Mouse (Mus musculus) mature B cell (primary cell): ENCODE data around the gene Klhl31.

Experiments
- in situ Hi-C: fragments of 300-500 bp; cut with MboI; formaldehyde crosslinking; loops from 2 replicates; pipeline ENCODE4 v1.14.3; 2019

Gene Klhl31

DNA sequence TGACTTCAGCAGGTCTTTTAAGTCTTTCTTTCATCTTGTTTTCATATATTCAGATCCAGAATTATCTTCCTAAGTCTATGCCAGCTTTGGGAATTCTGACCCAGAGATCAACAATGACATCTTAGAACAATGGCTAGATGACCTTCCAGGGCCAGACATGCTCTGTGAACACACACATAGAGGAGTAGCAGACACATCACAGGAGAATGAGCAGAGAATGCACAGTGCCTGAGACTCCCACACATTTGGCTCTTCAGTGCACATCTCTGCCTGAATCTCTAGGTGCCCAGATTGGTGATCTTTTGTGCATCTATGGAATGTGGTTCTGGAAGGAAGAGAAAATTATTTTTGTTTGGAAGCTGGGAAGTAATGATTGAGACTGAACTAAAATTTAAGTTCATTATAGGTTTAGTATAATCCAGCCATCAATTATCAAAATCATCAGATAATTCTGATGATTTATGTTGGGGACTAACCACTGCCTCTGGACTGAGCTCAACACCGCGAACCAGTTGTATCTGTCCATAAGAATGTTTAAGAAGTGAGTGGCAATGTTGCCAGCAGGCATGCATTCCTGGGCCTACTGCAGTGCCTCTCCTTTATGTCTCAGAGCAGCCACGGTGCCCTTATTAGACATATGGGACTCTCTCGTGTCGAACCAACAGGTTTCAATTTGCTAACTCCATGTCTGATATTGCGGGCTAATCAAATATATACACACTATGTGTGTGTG is 12.8 kb upstream of the Klhl31 start:
- in situ Hi-C loops: loop anchor here (25.0 kb wide), 1 partner anchor 389 kb away; no protein-coding TSS in a partner anchor

DNA sequence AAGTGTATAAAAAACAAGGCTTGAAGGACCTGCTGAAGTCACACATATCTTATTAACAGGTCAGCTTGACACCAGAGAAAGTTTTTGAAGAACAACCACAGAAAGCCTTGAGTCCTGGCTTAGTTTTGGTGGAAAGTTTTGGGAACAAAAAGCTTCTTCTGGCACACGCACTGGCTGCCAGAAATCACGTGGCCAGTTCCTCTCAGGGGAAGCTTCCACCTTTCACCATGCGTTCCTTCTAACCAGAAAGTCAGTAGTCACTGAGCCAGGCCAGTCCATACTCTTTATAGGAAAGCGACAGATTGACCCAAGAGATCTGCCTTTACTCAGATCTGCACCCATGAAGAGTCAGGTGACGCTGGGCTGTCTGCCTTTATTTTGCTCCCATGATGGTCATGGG is 12.1 kb upstream of the Klhl31 start:
- in situ Hi-C loops: loop anchor here (25.0 kb wide), 1 partner anchor 388 kb away; no protein-coding TSS in a partner anchor

DNA sequence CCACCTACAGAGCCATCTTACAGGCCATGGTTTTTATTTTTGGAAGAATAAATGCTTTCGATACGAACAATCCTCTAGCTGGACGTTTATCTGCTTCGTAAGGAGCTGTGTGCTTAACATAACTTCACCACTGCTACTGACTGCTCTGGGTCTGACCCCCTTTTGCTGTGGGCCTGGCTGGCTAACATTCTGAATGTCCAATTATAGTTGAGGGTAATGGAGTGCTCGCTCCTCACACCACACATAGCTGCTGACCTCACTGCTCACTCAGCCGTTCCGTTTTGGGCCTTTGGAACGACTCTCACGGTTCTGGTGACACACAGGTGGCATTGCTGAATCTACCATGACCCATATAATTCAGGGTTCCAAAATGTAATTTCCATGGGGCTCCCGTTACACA is 7.6 kb upstream of the Klhl31 start:
- in situ Hi-C loops: no loop called here

DNA sequence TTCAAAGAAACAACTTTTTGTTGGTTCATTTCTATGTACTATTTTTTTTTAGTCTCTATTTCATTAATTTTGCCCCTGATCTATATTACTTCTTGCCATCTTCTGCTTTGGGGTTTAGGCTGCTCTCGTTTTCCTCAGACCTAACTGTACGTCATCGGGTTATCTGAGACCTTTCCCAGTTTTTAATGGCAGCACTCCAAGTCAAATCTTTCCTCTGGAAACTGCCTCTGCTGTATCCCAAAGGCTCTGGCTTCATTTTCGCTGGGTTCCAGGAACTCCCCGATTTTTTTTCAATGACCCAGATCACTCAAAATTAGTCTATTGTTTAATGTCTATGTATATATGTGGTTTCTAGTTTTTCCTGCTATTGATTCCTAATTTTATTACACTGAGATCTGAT is 6.6 kb upstream of the Klhl31 start:
- in situ Hi-C loops: no loop called here

DNA sequence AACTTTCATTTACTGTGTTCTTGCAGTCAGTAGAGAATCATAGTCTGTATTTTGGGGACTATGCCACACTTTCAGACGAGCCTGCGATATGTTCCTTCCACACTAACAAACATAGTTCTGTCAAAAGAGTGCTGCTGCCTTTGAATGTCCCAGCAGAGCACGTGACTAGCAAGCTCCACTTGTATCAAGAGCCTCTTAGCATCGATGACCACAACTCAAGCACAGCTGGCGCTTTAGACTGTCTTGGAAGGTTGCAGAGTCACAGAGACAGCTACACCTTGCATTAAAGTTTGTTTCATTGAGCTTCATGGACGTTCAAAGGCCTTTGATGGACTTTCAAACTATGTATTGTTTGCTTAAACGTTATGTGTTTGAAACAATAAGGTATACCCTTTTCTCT is 5.5 kb upstream of the Klhl31 start:
- in situ Hi-C loops: no loop called here

DNA sequence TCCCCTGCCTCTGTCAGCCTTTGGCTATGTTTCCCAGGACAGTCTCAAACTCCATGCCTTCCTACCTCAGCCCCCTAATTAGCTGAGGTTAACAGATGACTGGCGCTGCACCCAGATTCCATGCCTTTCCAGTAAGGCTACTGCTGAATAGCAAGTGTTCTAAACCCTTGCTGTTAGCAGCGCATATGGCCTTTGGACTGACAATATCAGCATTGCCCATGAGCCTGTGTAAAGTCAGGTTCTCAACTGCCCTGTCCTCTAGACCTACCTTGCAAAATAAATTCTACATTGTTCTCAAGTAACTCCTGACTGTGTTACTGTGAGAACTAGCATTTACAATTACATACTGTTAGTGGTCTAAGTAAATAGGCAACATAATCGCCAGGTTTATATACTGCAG is 3.9 kb upstream of the Klhl31 start:
- in situ Hi-C loops: no loop called here

DNA sequence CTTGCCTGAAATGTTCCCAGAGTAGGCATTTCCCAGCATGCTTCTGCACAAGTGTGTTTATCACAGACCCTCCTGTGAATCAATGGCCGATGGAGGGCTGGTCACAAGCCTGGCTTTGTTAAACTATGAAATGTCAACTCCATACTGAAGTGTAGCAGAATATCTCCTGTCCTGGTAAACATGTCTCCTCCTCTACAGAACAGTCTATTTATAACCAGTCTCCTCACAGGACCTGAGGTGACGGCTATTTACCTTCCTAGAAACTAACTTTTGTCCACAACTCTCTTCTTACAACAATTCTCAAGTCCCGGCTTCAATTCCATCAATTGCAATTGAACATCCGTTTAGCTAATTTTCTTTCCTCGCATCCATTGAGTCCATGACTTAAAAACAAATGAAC is 297 bp upstream of the Klhl31 start:
- in situ Hi-C loops: no loop called here

DNA sequence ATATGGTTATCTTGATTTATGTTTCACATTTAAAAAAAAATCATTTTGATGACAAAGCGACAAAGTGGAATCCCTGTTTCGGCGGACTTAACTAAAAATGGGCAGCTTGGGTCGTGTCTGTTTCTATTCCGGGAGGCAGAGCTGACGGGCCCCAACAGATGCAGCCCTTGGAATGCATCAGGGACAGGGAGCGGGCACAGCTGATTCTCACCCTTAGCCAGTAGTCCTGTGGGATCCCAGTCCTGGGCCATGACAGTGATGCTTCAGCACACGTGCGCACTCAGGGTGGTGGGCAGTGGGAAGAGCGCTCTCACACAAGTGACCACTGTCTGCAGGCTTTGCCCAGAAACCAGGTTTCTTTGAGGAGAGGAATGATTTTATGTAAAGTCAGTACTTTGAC is 1.1 kb downstream of the Klhl31 start:
- in situ Hi-C loops: no loop called here

DNA sequence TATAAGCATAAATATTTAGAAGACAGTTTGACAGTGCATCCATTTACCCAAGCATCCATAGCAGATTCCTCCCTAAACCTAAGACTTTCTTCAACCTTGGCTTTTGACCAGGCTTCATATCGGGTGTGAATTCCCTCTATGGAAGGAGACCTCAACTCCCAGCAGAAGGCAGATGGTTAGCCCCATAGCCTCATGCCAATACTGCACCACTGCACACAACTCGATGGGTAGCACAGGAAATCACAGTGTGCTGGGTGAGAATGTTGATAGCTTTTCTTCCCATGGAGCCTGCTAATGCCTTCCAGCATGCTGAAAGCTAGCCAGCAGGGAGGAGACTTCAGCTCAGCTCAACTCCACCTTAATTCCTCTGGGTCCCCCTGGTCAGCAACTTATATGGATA is 8.9 kb downstream of the Klhl31 start:
- in situ Hi-C loops: no loop called here

DNA sequence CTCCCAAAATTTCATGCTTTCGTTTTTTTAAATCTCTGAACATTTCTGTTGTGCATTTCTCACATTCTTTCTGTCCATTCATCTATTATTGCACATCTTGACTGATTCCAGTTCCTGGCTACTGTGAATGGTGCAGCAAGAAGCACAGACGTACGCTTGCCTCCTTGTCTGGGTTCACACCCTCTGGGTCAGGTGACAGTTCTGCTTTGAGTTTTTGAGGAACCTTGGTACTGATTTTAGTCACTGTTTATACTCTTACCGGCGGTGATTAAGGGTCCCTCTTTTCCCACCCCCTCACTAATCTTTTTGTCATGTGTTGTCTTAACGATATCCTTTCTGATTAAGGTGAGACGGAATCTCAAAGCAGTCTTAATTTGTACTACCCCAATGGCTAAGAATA is 15.5 kb downstream of the Klhl31 start:
- in situ Hi-C loops: no loop called here

DNA sequence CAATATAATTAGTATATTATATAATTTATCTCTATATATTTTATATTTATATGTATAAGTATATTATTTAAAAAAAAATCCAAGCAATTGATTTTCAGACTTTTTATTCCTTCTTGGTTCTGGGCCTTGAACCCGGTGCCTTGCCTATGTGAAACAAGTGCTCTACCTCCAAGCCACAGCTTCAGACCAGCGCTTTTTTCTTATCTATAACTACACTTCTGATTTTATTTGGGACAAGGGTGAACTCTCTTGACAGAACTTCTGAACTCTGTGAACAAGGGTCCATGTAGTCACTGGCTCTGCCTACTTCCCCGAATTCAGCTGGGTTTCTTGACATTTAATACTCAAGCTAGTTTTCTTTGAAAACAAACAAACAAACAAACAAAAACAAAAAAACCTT is 17.6 kb downstream of the Klhl31 start:
- in situ Hi-C loops: no loop called here

DNA sequence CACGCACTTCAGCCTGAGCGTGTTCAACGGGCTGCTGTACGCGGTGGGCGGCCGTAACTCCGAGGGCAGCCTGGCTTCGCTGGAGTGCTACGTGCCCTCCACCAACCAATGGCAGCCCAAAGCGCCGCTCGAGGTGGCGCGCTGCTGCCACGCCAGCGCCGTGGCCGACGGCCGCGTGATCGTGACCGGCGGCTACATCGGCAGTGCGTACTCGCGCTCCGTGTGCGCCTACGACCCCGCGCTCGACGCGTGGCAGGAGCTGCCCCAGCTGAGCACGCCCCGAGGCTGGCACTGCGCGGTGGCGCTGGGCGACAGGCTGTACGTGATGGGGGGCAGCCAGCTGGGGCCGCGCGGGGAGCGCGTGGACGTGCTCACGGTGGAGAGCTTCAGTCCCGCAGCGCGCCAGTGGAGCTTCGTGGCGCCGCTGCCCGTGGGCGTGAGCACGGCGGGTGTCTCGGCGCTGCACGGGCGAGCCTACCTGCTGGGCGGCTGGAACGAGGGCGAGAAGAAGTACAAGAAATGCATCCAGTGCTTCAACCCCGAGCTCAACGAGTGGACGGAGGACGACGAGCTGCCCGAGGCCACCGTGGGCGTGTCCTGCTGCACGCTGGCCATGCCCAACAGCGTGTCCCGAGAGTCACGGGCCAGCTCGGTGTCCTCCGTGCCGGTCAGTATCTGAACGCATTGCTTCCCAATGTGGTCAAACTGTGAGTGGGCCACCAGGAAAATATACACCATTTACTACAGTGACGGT is 19.1 kb downstream of the Klhl31 start:
- in situ Hi-C loops: no loop called here

DNA sequence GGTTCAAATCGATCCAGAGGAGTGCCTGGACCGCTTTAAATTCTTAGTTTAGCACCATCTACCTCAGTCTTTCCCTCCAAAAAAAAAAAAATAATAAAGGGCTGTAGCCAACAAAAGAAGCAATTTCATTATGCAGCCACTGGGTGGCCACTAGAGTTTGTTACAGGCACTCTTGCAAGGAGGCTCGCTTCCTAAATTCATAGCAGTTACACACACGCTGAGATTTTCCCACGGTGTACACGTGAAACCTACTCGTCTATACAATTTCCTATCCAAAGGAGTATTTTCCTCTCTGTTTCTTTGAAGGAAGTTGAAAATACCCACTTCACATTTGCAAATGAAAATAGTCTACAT is 19.6 kb downstream of the Klhl31 start:
- in situ Hi-C loops: no loop called here

DNA sequence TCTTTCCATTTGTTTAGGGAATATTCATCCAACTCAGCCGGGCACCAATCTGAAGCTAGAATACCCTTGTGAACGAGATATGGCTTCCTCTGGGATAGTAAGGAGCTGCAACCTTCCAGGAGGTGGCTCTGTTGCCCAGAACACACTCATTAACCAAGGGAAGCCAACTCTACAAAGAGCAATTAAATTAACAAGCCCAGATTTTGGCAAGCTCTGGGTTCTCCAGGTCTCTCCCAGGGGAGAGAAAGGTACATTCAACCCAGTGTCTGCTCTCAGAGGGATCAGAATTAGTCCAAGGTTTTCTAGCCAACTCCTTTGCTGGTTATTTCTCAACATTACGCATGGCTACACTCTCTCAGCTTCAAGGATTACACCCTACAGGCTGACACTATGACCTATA is 26.6 kb downstream of the Klhl31 start:
- in situ Hi-C loops: no loop called here

DNA sequence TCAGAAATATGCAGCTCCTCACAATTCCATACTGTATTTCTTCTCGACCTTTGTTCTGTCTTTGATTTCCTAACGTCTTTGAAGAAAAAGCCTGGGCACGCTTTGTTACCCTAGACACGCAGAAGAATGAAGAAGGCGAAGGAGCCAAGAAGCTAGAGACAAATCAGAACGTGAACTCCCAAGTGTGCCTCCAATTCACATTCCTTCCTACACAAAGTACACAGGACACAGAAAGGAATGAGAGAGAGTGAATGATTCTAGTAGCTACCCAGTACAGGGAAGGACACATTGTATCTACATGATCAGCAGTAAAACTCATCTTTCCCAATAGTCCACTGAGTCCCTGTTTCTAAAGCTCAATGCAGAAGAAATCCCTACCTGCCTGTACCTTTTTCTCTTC is 33.8 kb downstream of the Klhl31 start:
- in situ Hi-C loops: no loop called here

DNA sequence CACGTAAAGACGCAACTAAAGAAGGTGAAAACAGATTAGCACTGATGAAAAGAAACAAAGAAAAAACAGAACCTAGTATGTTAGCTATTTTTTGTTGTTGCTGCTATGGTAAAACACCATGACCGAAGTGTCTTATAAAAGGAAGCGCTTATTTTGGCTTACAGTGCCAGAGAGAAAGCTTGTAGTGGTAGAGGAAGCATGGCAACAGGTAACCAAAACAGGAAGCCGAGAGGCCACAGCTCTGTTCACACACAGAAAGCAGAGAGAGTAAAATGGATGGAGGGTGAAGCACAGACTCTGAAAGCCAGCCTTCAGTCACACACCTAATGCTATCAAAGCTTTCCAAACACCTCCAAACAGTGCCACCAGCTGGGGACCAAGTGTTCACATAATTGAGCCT is 34.7 kb downstream of the Klhl31 start:
- in situ Hi-C loops: no loop called here

DNA sequence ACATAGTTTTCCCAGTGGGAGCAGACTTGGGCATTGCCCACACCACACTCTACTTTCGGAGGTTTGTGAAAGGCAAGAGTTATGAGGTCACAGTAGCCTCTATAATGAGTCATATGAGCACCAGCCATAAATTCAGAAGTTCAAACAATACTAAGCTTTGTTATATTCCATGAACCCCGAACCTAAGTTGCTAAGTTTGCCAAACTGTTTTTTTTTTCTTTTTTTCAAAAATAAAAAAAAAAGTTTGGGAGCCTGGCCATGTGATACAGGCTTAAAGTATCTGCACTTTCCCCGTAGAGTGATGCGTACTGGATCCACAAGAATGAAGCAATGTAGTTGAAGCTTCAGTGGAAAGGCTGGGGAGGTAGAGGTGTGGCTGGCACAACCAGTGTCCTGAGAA is 36.9 kb downstream of the Klhl31 start:
- in situ Hi-C loops: no loop called here

DNA sequence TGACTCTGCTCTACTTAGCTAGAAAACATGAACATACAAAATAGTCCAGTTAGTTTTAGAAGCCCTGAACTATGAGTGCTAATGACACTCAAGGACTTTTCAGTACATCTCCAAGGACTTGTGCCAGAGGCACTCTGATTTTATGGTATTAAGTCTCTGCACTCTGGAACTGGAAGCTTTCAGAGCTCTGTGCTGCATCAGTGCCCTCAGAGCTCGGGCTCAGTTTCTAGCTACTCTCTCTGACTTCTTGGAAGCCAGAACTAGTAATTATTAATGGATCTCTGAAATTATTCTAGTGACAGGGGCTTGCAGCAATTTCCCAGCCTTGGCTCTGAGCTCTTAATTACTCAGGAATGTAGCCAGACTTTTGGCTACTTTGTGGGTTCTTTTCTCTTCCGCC is 37.7 kb downstream of the Klhl31 start:
- in situ Hi-C loops: no loop called here

DNA sequence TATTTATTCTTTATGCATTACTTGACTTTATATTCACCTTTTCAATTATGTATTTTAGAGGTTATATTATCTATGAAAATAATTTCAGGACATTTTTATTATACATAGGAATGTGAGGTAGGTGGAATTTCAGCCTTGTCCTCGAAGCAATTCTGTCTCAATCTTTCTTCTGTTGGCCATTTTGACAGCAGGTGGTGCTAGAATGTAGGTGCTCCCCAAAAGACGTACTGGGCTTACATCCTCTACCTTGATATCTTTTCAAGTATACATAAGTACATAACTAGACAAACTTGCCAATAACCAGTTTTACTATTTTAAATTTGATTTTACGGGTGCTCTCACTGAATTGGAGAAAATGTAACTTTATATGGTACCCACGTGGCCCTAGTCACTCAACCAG is 48.6 kb downstream of the Klhl31 start:
- in situ Hi-C loops: no loop called here

DNA sequence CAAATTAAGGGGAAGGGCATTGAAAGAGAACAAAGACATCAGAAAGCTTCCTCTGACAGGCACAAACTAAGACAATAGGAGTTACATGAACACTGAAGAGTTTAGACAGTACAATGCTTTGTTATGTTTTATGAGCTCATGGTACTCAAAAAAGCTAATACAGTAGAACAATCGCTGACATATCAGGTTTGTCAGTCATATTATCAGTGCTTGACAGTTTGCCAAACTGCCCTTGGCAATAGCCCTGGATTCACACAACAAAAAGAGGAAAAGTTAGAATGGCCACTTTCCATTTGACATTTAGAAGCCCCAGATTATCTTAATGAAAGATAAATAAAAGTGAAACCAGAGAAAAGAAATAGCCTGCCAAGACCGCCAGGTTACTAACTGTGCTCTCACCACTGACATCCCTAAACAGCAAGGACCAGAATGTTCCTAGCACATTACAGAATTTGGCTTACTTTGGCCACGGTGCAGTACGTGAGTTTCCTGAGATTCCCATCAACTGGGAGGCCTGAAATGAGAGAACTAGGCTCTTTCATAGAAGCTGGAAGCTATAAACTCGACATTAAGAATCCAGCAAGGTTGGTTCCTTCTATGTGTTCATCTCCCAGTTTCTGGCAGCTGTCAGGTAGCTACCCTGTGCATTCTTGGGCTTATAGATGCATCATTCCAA is 49.7 kb downstream of the Klhl31 start:
- in situ Hi-C loops: no loop called here

DNA sequence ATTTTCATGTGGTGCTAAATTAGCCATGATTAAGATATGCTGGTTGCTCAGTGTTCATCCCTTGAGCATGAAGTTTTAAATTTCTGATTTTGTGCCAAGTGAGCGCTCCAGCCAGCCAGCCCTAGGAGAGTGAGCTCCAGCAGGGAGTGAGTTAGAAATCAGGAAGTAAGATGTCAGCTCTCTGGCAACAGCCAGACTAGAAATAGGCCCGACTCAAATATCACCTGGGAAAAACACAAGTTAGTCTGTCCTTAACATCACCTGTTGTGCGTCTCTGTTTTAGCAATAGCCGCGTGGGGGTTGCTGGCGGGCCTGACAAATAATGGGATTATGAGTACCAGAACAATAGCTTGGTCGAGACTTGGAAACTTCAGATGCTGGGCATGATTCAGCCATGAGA is 56.4 kb downstream of the Klhl31 start:
- in situ Hi-C loops: no loop called here

DNA sequence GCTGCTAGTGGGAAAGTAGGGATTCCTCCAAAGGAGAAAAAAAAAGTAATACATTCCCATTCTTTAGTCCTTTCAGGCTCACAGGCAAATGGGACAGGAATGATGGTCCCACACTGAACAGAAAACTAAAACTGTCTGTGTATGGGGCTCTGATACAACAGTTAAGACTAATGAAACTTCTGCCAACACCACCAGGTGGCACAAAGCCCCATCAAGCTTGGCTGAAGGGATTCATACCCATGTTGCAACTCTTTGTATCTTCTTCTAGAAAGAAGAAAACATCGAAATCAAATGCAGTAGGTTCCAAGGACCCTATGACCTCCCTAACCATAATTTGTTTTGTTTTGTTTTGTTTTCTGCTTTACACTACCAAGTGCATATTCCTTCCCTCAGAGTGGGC is 57.1 kb downstream of the Klhl31 start:
- in situ Hi-C loops: no loop called here

DNA sequence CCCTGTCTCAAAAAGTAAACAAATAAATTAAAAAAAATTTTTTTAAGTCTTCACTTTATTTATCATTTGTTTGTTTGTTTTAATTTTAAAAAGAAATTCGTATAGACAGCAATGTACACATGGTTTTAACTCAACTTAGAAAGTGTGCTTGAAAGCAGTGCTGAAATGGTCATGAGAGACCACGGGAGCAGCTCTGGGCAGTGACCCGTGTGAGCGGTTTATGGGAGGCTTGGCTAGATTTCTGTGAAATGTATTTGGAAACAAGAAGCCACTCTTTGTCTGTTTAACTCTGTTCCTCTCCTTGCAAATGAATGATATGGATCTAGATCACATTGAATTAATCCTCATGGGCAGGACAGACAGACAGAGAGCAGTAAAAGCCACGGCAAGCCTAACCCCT is 59.3 kb downstream of the Klhl31 start:
- in situ Hi-C loops: no loop called here
